Mouse (Mus musculus) Patski (cell line): ENCODE results near the gene Brd4. TPM values are rescaled to one million over a fixed set of nuclear protein-coding genes. Genes with fewer than 3 reads are reported as not detected.

Experiments
- ATAC-seq: fragments of 100-300 bp; one replicate; pipeline ENCODE4 v1.8.0; 2021
- CTCF ChIA-PET: fragments of 350-600 bp; sonication (Branson Sonifier 250); formaldehyde crosslinking; loops from one replicate; lab custom pipeline; 2022; ENCODE audit warnings: inconsistent platforms; lab: Charles Lee
- POLR2A ChIA-PET: fragments of 350-600 bp; sonication (Branson Sonifier 250); formaldehyde crosslinking; loops from one replicate; lab custom pipeline; 2022; ENCODE audit warnings: antibody characterized with exemption, inconsistent platforms; lab: Charles Lee
- DNase-seq: peaks from one replicate; pipeline ENCODE4 v3.0.0-alpha.2; 2011; ENCODE audit warnings: low read depth, low spot score
- H3K27me3 ChIP-seq: fragments of 371-371 bp; one replicate; pipeline ENCODE4 v1.5.1; 2021
- CTCF ChIP-seq: fragments of 100-300 bp; IDR thresholded peaks from one replicate; pipeline ENCODE4 v1.5.1; 2021
- in situ Hi-C: fragments of 300-500 bp; cut with MboI; formaldehyde crosslinking; loops from 3 replicates; pipeline ENCODE4 v1.11.1; 2018; ENCODE audit warnings: low pct_unique_long_range_greater_than_20kb, mixed read lengths
- polyA plus RNA-seq: library from polyadenylated mRNA; unstranded; gene quantifications from one replicate; pipeline ENCODE4 v1.2.3, GENCODE M21; 2021

The Brd4 gene
- polyA plus RNA-seq, 1 experiment from 2014 or later, result 102 TPM

- no peak for TF ChIP-seq CTCF
- in situ Hi-C loops, result no loop called here
- ChIA-PET CTCF (no interaction called here), POLR2A (interaction anchor here (0.7 kb wide), 1 partner anchor 74 kb away, joined by 6 read pairs; no protein-coding TSS in a partner anchor)
- no peak for DNase-seq
- H3K27me3 ChIP-seq, result no peaks in the 10 kb centered on the region
- no peak for ATAC-seq
These were observed 79.2 kb downstream of the Brd4 start for GRCm38 (mm10) chr17:32205345-32205744.

- ATAC-seq (no peak), DNase-seq (no peak)
- ChIA-PET CTCF (no interaction called here), POLR2A (no interaction called here)
- no peak for TF ChIP-seq CTCF
- no peaks in the 10 kb centered on the region for H3K27me3 ChIP-seq
- in situ Hi-C loops, result no loop called here
These were observed 81.5 kb downstream of the Brd4 start for GRCm38 (mm10) chr17:32202972-32203371.

- DNase-seq (no peak), ATAC-seq (no peak)
- POLR2A ChIA-PET, result no interaction called here
- in situ Hi-C loops, result no loop called here
- no peaks in the 10 kb centered on the region for H3K27me3 ChIP-seq
- no peak for TF ChIP-seq CTCF
- CTCF ChIA-PET, result no interaction called here
These were observed 83.4 kb downstream of the Brd4 start for GRCm38 (mm10) chr17:32201086-32201485.

GRCm38 (mm10) chr17:32199796-32200195, 84.7 kb downstream of the Brd4 start:
- in situ Hi-C loops, result no loop called here
- POLR2A ChIA-PET, result no interaction called here

GRCm38 (mm10) chr17:32197156-32197555, 87.4 kb downstream of the Brd4 start:
- TF ChIP-seq CTCF, result no peak
- no peaks in the 10 kb centered on the region for H3K27me3 ChIP-seq
- ATAC-seq (no peak), DNase-seq (no peak)
- in situ Hi-C loops, result no loop called here
- ChIA-PET CTCF (no interaction called here), POLR2A (no interaction called here)

More at GRCm38 (mm10) chr17:32199796-32200195, 84.7 kb downstream of the Brd4 start:
- CTCF ChIA-PET, result interaction anchor here (0.7 to 1.3 kb wide), 3 partner anchors 11 to 38 kb away, joined by 3 to 4 read pairs (median 4); no protein-coding TSS in a partner anchor
- ATAC-seq, result no peak
- no peak for DNase-seq
- H3K27me3 ChIP-seq, result no peaks in the 10 kb centered on the region
- TF ChIP-seq CTCF, result no peak

- H3K27me3 ChIP-seq, result no peaks in the 10 kb centered on the region
- ATAC-seq, result no peak
- no peak for DNase-seq
- TF ChIP-seq CTCF, result no peak
- in situ Hi-C loops, result no loop called here
- POLR2A ChIA-PET, result interaction anchor here (0.6 kb wide), 1 partner anchor 20 kb away, joined by 7 read pairs; no protein-coding TSS in a partner anchor
- CTCF ChIA-PET, result interaction anchor here (1.2 kb wide), 1 partner anchor 13 kb away, joined by 6 read pairs; no protein-coding TSS in a partner anchor
These were observed 88.8 kb downstream of the Brd4 start for GRCm38 (mm10) chr17:32195725-32196124.

- in situ Hi-C loops, result no loop called here
- no peak for ATAC-seq
- H3K27me3 ChIP-seq, result no peaks in the 10 kb centered on the region
- CTCF ChIA-PET, result no interaction called here
- no peak for DNase-seq
- POLR2A ChIA-PET, result no interaction called here
- no peak for TF ChIP-seq CTCF
These were observed 91.5 kb downstream of the Brd4 start for GRCm38 (mm10) chr17:32193010-32193409.

- in situ Hi-C loops, result no loop called here
- ATAC-seq, result no peak
- ChIA-PET POLR2A (no interaction called here), CTCF (no interaction called here)
- no peak for DNase-seq
- no peaks in the 10 kb centered on the region for H3K27me3 ChIP-seq
- TF ChIP-seq CTCF, result no peak
These were observed 94.7 kb downstream of the Brd4 start for GRCm38 (mm10) chr17:32189850-32190249.

GRCm38 (mm10) chr17:32188863-32189636, 95.5 kb downstream of the Brd4 start, which contains the start of gene Ephx3:
Gene Ephx3 (minus strand): TSS chr17:32189549.
- POLR2A ChIA-PET, result no interaction called here
- H3K27me3 ChIP-seq, result no peaks in the 10 kb centered on the region
- in situ Hi-C loops, result no loop called here
- CTCF ChIA-PET, result no interaction called here
- ATAC-seq (no peak), DNase-seq (no peak)
- TF ChIP-seq CTCF, result no peak

GRCm38 (mm10) chr17:32183017-32183416, 101.5 kb downstream of the Brd4 start:
- no peaks in the 10 kb centered on the region for H3K27me3 ChIP-seq
- POLR2A ChIA-PET, result no interaction called here
- ATAC-seq (no peak), DNase-seq (no peak)
- in situ Hi-C loops, result no loop called here
- CTCF ChIA-PET, result no interaction called here
- no peak for TF ChIP-seq CTCF
